Mouse (Mus musculus): Measurements from ENCODE around the gene Ccr7. TPM values are rescaled to one million over a fixed set of nuclear protein-coding genes. Genes with fewer than 3 reads are reported as not detected.

Gene Ccr7
- polyA plus RNA-seq, 1 experiment from 2014 or later, result 0.19 TPM

Other genes starting within 250 kb of the Ccr7 start
- 18.4 and 19.2 TPM in 2 replicates for gene Cdc6, start 247.3 kb downstream of the Ccr7 start, polyA plus RNA-seq (2016; fragmentation: Nextera tagmentation; extraction: Ambion mirVana)
- 51.1 and 52.5 TPM in 2 replicates for gene Rara, start 227.3 kb downstream of the Ccr7 start, polyA plus RNA-seq (2016; fragmentation: Nextera tagmentation; extraction: Ambion mirVana)
- gene Gjd3, start 172.1 kb downstream of the Ccr7 start, polyA plus RNA-seq (2016; fragmentation: Nextera tagmentation; extraction: Ambion mirVana), result 1.8 and 2.0 TPM in 2 replicates
- gene Top2a, start 130.9 kb downstream of the Ccr7 start, polyA plus RNA-seq (2016; fragmentation: Nextera tagmentation; extraction: Ambion mirVana), result 190 and 194 TPM in 2 replicates
- gene Igfbp4, start 113.8 kb downstream of the Ccr7 start, polyA plus RNA-seq (2016; fragmentation: Nextera tagmentation; extraction: Ambion mirVana), result 327 and 330 TPM in 2 replicates
- gene Tns4, start 65.8 kb downstream of the Ccr7 start, polyA plus RNA-seq (2016; fragmentation: Nextera tagmentation; extraction: Ambion mirVana), result 0.22 and 0.41 TPM in 2 replicates
- 339 and 348 TPM in 2 replicates for gene Smarce1, start 75.9 kb upstream of the Ccr7 start, polyA plus RNA-seq (2016; fragmentation: Nextera tagmentation; extraction: Ambion mirVana)
- 1.5 and 2.0 TPM in 2 replicates for gene Krt222, start 89.0 kb upstream of the Ccr7 start, polyA plus RNA-seq (2016; fragmentation: Nextera tagmentation; extraction: Ambion mirVana)
- 0.18 and 0.47 TPM in 2 replicates for gene Krt24, start 130.2 kb upstream of the Ccr7 start, polyA plus RNA-seq (2016; fragmentation: Nextera tagmentation; extraction: Ambion mirVana)
- 0.13 TPM in 1 of 2 replicates, not detected in the other for gene Krt25, start 167.9 kb upstream of the Ccr7 start, polyA plus RNA-seq (2016; fragmentation: Nextera tagmentation; extraction: Ambion mirVana)
- gene Krt26, start 182.9 kb upstream of the Ccr7 start, polyA plus RNA-seq (2016; fragmentation: Nextera tagmentation; extraction: Ambion mirVana), result 0.23 TPM in 1 of 2 replicates, not detected in the other
- gene Krt27, start 196.0 kb upstream of the Ccr7 start, polyA plus RNA-seq (2016; fragmentation: Nextera tagmentation; extraction: Ambion mirVana), result not detected in 2 replicates
- 0.30 and 0.40 TPM in 2 replicates for gene Krt28, start 219.8 kb upstream of the Ccr7 start, polyA plus RNA-seq (2016; fragmentation: Nextera tagmentation; extraction: Ambion mirVana)
- gene Krt10, start 234.3 kb upstream of the Ccr7 start, polyA plus RNA-seq (2016; fragmentation: Nextera tagmentation; extraction: Ambion mirVana), result 32.2 and 36.1 TPM in 2 replicates